Mouse (Mus musculus) layer of hippocampus, postnatal 25 days (tissue): Measurements from ENCODE around the gene Cpb2. TPM values are rescaled to one million over a fixed set of nuclear protein-coding genes. Genes with fewer than 3 reads are reported as not detected.

ENCODE experiments used
- microRNA-seq, 2 experiments: library from miRNA; unstranded; fragments of <30 nt; microRNA quantifications; one replicate each; pipeline ENCODE4 v1.2.0; 2021
- total RNA-seq, 2 experiments: library from RNA; stranded (reverse); gene quantifications; 2 replicates each; pipeline ENCODE4 v1.2.3; 2021

Cpb2 gene
- total RNA-seq, 2 experiments from 2014 or later = not detected

Small RNA genes within 50 kb of the gene (microRNA-seq; reads per million reads assigned to microRNA genes)
- 0 reads per million in 2 experiments for gene Gm44482

Other genes starting within 250 kb of the Cpb2 start
- 1 to 10 TPM in 1 of 2 experiments, under 1 TPM in 1; 0.99 to 1.0 TPM for gene Rubcnl, start 226.3 kb upstream of the Cpb2 start, total RNA-seq
- gene Lrrc63, start 111.4 kb upstream of the Cpb2 start, total RNA-seq = not detected
- 1 to 10 TPM; 7.8 to 8.8 TPM for gene Lcp1, start 111.2 kb upstream of the Cpb2 start, total RNA-seq
- 10 to 100 TPM; 50.9 to 51.9 TPM for gene Zc3h13, start 42.1 kb downstream of the Cpb2 start, total RNA-seq
- gene Siah3, start 213.7 kb downstream of the Cpb2 start, total RNA-seq = 10 to 100 TPM in 1 of 2 experiments, 1 to 10 TPM in 1; 7.4 to 10.3 TPM